Mouse (Mus musculus) kidney, postnatal 10 days (tissue): ENCODE measurements at regions not wholly inside any gene's neighbourhood (a gene's known extent, or its start where the extent isn't known, plus 50 kb on each side); places are given as distances from the start of the nearest gene placed in this dataset.
A peak's percentile ranks its signal among the peaks of the same experiment; 100 is the strongest.

ENCODE experiments used
- DNase-seq: peaks from one replicate; pipeline ENCODE4 v3.0.0; 2021; ENCODE audit warnings: mixed read lengths

- no peak for DNase-seq
These were observed 61.1 kb upstream of the Xpa start for GRCm38 (mm10) chr4:46257061-46257795.

GRCm38 (mm10) chr4:46258774-46259173 lies 62.7 kb upstream of the Xpa start:
- DNase-seq: peak; percentile 31

GRCm38 (mm10) chr4:46268564-46269247 lies 72.6 kb upstream of the Xpa start:
- no peak for DNase-seq

GRCm38 (mm10) chr4:46271066-46271465 lies 72.3 kb upstream of the Foxe1 start:
- no peak for DNase-seq

- peak; percentile 27 for DNase-seq
These were observed 67.6 kb upstream of the Foxe1 start for GRCm38 (mm10) chr4:46275773-46276172.

GRCm38 (mm10) chr4:46276851-46277581 lies 66.4 kb upstream of the Foxe1 start:
- peak; percentile 36 for DNase-seq

GRCm38 (mm10) chr4:46286955-46287354 lies 56.5 kb upstream of the Foxe1 start:
- no peak for DNase-seq

GRCm38 (mm10) chr4:46291620-46292254 lies 51.7 kb upstream of the Foxe1 start:
- no peak for DNase-seq
